Mouse (Mus musculus): ENCODE measurements around the gene Cdyl. TPM values are rescaled to one million over a fixed set of nuclear protein-coding genes. Genes with fewer than 3 reads are reported as not detected.

Cdyl gene
- polyA plus RNA-seq, 1 experiment from 2014 or later, result 6.1 TPM

DNA sequence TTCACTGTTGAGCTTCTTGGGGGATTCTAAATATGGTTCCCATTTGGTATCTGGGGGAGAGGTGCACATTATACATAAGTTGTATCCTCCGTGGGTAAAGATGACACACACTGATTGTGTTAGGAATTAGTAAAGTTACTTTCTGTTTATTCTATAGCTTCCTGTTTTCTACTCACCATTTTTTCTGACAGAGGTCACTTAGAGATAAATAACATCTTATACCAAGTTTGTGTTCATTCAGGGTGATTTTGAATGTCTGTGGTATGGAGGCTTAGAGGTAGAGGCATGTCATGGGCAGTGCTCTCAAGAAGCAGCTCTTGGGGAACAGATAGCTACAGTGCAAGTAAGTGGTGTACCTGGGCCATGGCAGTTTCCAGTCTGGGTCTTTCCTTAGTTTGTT is 83.6 kb downstream of the Cdyl start:
- H3K4me3 ChIP-seq, result peak overlapping the region; percentile 91
- 81% methylated on average over 1 of the region's 1 CpGs for WGBS
- no peak for ATAC-seq (ENCODE audit: low read depth)

DNA sequence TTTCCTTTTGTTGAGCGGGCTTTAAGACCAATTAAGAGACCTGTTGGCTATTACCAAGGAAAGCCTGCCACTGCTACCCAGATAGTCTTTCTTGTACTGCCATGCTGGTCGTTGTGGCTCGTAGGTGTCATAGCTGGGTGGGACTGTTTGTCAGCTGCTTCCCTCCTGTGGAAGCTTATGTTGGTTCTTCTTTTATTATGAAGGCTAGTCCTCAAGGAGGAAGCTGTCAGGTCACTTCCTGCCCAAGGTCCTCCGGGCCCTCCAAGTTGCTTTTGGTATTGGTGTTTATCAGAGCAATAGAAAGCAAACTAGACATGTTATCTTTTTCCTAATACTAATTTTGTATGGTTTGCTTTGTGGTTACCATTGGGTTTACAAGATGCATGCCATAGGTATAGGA is 89.6 kb downstream of the Cdyl start:
- Histone ChIP-seq H3K4me1 (replicated peaks) (peaks cover 6% of the 10 kb centered on the region; the same call in 1 of the 2 replicates), H3K9ac (no peak overlapping the region), H3K27ac (replicated peaks) (no peak overlapping the region), H3K27me3 (no peaks in the 10 kb centered on the region), H3K36me3 (no peaks in the 10 kb centered on the region), H3K4me2 (no peak overlapping the region), H3K4me3 (no peak overlapping the region), H3K9me3 (peaks cover 24% of the 10 kb centered on the region; the same call in 1 of the 2 replicates)
- ATAC-seq (ENCODE audit: low read depth), result no peak
- 87% methylated on average over 4 of the region's 4 CpGs for WGBS

More for the DNA sequence above, 83.6 kb downstream of the Cdyl start:
- Histone ChIP-seq H3K36me3 (no peaks in the 10 kb centered on the region), H3K9me3 (peaks cover 19% of the 10 kb centered on the region; the same call in 1 of the 2 replicates), H3K4me2 (peak overlapping the region; percentile 80), H3K27ac (replicated peaks) (no peak overlapping the region), H3K27me3 (peaks cover 28% of the 10 kb centered on the region), H3K9ac (no peak overlapping the region), H3K4me1 (replicated peaks) (peaks cover 23% of the 10 kb centered on the region)

DNA sequence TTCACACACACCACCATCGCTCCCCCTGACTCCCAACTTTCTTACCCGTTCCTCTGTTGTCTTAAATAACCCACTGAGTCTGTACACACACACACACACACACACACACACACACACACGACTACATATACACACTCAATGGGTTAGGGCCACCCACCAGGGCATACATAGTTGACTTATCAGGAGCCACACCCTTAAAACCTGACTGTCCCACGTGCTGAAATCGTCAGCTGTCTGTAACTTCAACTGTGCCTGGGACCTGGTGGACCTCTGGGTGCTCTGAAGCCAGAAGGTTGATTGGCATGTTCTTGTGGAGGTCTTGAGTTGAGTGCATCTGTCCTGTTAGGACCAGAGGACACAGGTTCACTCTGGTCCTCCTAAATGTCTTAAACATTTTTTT is 90.0 kb downstream of the Cdyl start:
- Histone ChIP-seq H3K4me2 (no peak overlapping the region), H3K27ac (replicated peaks) (no peak overlapping the region), H3K9me3 (peaks cover 24% of the 10 kb centered on the region; the same call in 1 of the 2 replicates), H3K9ac (no peak overlapping the region), H3K36me3 (no peaks in the 10 kb centered on the region), H3K27me3 (no peaks in the 10 kb centered on the region), H3K4me1 (replicated peaks) (peaks cover 9% of the 10 kb centered on the region; the same call in 1 of the 2 replicates), H3K4me3 (no peak overlapping the region)
- 86% methylated on average over 5 of the region's 5 CpGs for WGBS
- ATAC-seq (ENCODE audit: low read depth), result no peak

DNA sequence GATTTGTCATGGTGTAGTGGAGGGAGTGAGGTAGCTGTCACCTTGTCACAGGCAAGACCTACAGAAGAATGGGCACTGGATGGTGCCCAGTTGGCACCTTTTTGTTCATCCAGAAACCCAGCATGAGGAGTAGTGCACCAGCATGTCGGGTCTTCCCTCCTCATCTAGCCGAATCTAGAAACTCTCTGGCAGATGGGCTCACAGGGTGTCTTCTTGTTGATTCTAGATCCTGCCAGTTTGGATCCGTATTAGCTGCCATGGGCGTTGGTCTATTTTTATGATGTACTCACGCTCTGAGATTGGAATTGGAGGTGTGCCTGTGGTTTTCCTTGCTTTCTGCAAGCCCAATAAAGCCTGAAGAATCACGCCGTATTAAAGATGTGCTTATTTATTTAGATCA is 92.4 kb downstream of the Cdyl start:
- H3K36me3 ChIP-seq, result no peaks in the 10 kb centered on the region
- no peaks in the 10 kb centered on the region for H3K27me3 ChIP-seq
- no peak overlapping the region for H3K4me2 ChIP-seq
- H3K4me3 ChIP-seq, result no peak overlapping the region
- WGBS, result 91% methylated on average over 7 of the region's 7 CpGs
- 0 out of 2 replicates have a peak, but pooled peaks cover 9% of the 10 kb centered on the region for H3K9me3 ChIP-seq
- peaks cover 18% of the 10 kb centered on the region; the same call in 1 of the 2 replicates for H3K4me1 ChIP-seq (replicated peaks)
- no peak overlapping the region for H3K9ac ChIP-seq
- no peak for ATAC-seq (ENCODE audit: low read depth)
- no peak overlapping the region for H3K27ac ChIP-seq (replicated peaks)

DNA sequence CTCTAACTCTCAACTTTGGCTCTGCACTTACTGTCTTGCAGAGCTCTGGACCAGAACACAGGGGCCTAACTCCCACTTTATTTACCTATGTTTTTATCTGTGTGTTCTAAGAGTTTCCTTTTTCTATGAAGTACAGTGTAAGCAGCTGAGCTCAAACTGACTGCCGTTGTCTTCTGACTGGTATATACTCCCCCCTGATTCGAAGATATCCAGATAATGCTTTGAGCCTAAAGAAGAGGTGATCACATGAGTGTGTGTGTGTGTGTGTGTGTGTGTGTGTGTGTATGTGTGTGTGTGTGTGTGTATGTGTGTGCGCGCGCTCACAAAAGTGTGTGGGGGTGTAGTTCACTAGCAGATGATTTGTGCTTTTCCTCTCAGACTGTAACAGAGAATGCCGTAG is 95.4 kb downstream of the Cdyl start:
- Histone ChIP-seq H3K9me3 (no peaks in the 10 kb centered on the region), H3K36me3 (no peaks in the 10 kb centered on the region), H3K4me1 (replicated peaks) (peaks cover 18% of the 10 kb centered on the region; the same call in 1 of the 2 replicates), H3K4me3 (no peak overlapping the region), H3K9ac (no peak overlapping the region), H3K27me3 (no peaks in the 10 kb centered on the region), H3K4me2 (no peak overlapping the region), H3K27ac (replicated peaks) (no peak overlapping the region)
- WGBS, result 96% methylated on average over 6 of the region's 6 CpGs
- ATAC-seq (ENCODE audit: low read depth), result no peak

- Histone ChIP-seq H3K4me2 (no peak overlapping the region), H3K36me3 (no peaks in the 10 kb centered on the region), H3K27me3 (no peaks in the 10 kb centered on the region), H3K9ac (no peak overlapping the region), H3K9me3 (no peaks in the 10 kb centered on the region), H3K4me3 (no peak overlapping the region), H3K4me1 (replicated peaks) (peaks cover 18% of the 10 kb centered on the region; the same call in 1 of the 2 replicates), H3K27ac (replicated peaks) (no peak overlapping the region)
- 51% methylated on average over 8 of the region's 8 CpGs for WGBS
- no peak for ATAC-seq (ENCODE audit: low read depth)
These were observed 96.1 kb downstream of the Cdyl start for GRCm38 (mm10) chr13:35755655-35756283.

- Histone ChIP-seq H3K4me2 (no peak overlapping the region), H3K9ac (no peak overlapping the region), H3K27ac (replicated peaks) (no peak overlapping the region), H3K27me3 (no peaks in the 10 kb centered on the region), H3K36me3 (no peaks in the 10 kb centered on the region), H3K4me3 (no peak overlapping the region), H3K4me1 (replicated peaks) (peaks cover 18% of the 10 kb centered on the region; the same call in 1 of the 2 replicates), H3K9me3 (no peaks in the 10 kb centered on the region)
- ATAC-seq (ENCODE audit: low read depth), result no peak
- WGBS, result 89% methylated on average over 21 of the region's 21 CpGs
These were observed 97.0 kb downstream of the Cdyl start for GRCm38 (mm10) chr13:35756393-35757338.

DNA sequence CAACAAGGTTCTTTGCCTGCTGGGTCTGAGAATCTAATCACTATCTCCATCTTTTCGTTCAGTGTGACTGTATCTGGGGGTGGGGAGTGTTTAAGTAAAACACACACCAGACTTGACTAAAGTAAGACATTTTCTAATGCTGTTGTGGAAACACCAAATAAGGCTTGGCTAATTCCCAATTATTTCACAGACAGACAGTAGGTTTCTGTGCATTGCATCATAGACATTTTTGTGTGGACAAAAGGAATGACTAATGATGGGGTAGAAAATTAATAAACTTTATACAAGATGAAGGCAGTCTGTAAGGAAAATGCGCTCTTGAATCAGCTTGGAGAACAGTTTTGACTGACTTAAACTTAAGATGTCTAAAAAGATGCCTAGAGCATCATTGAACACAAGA is 100.7 kb downstream of the Cdyl start:
- H3K4me3 ChIP-seq, result no peak overlapping the region
- H3K9me3 ChIP-seq, result no peaks in the 10 kb centered on the region; the same call in 1 of the 2 replicates
- H3K4me1 ChIP-seq (replicated peaks), result peaks cover 10% of the 10 kb centered on the region
- H3K27me3 ChIP-seq, result no peaks in the 10 kb centered on the region
- no peak overlapping the region for H3K27ac ChIP-seq (replicated peaks)
- WGBS, result 95% methylated on average over 2 of the region's 2 CpGs
- H3K36me3 ChIP-seq, result no peaks in the 10 kb centered on the region
- no peak overlapping the region for H3K4me2 ChIP-seq
- no peak overlapping the region for H3K9ac ChIP-seq
- ATAC-seq (ENCODE audit: low read depth), result no peak

DNA sequence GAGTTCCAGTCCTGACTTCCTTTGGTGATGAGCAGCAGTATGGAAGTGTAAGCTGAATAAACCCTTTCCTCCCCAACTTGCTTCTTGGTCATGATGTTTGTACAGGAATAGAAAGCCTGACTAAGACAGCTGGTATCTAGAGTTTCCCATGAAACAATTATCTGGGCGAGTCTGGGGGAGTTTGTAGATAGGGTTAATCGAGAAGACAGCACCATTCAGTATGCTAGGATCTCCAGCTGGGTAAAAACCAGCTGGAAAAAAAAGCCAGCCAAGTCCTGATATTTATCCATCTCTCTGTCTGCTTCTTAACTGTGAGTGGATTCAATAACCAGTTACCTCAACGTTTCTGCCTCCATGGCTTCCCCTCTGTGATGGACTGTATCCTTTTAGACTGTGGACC is 104.9 kb downstream of the Cdyl start:
- Histone ChIP-seq H3K9me3 (no peaks in the 10 kb centered on the region; the same call in 1 of the 2 replicates), H3K27ac (replicated peaks) (no peak overlapping the region), H3K36me3 (no peaks in the 10 kb centered on the region), H3K4me3 (no peak overlapping the region), H3K4me1 (replicated peaks) (peaks cover 9% of the 10 kb centered on the region), H3K27me3 (no peaks in the 10 kb centered on the region), H3K9ac (no peak overlapping the region), H3K4me2 (no peak overlapping the region)
- ATAC-seq (ENCODE audit: low read depth), result no peak
- WGBS, result 68% methylated on average over 3 of the region's 3 CpGs

DNA sequence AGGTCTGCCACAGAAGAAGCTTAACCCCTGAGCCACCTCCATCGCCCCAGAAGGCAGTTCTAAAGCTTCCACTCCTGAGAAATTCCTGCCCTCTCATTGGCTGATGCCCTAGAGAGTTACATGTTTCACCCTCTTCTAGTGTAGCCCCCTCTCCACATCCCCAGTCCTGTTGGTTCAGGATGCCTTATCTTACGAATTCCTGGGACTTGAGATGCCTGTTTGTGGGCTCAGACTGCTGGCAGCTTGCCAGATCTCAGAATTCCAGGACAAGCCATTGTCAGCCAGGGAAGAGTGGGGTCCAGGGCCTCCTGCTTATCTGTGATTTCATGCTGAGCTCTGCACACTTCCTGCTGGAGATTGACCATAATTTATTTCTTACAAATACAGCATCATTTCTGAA is 106.2 kb downstream of the Cdyl start:
- no peaks in the 10 kb centered on the region for H3K36me3 ChIP-seq
- no peak for ATAC-seq (ENCODE audit: low read depth)
- WGBS, result 30% methylated on average over 2 of the region's 2 CpGs
- no peak overlapping the region for H3K4me3 ChIP-seq
- no peak overlapping the region for H3K27ac ChIP-seq (replicated peaks)
- no peaks in the 10 kb centered on the region for H3K27me3 ChIP-seq
- no peak overlapping the region for H3K4me2 ChIP-seq
- H3K9ac ChIP-seq, result no peak overlapping the region
- no peaks in the 10 kb centered on the region; the same call in 1 of the 2 replicates for H3K9me3 ChIP-seq
- H3K4me1 ChIP-seq (replicated peaks), result peaks cover 9% of the 10 kb centered on the region

- no peaks in the 10 kb centered on the region for H3K9me3 ChIP-seq
- H3K4me1 ChIP-seq (replicated peaks), result peaks cover 13% of the 10 kb centered on the region
- WGBS, result 49% methylated on average over 2 of the region's 2 CpGs
- no peak overlapping the region for H3K4me3 ChIP-seq
- H3K9ac ChIP-seq, result no peak overlapping the region
- no peak overlapping the region for H3K4me2 ChIP-seq
- no peaks in the 10 kb centered on the region for H3K36me3 ChIP-seq
- ATAC-seq (ENCODE audit: low read depth), result no peak
- no peak overlapping the region for H3K27ac ChIP-seq (replicated peaks)
- no peaks in the 10 kb centered on the region for H3K27me3 ChIP-seq
These were observed 110.0 kb downstream of the Cdyl start for GRCm38 (mm10) chr13:35769673-35770072.

- H3K4me1 ChIP-seq (replicated peaks), result peaks cover 10% of the 10 kb centered on the region
These were observed 110.8 kb downstream of the Cdyl start for GRCm38 (mm10) chr13:35770421-35770820.

More at GRCm38 (mm10) chr13:35770421-35770820, 110.8 kb downstream of the Cdyl start:
- no peaks in the 10 kb centered on the region for H3K9me3 ChIP-seq
- H3K36me3 ChIP-seq, result no peaks in the 10 kb centered on the region
- no peaks in the 10 kb centered on the region for H3K27me3 ChIP-seq
- H3K9ac ChIP-seq, result no peak overlapping the region
- no peak for ATAC-seq (ENCODE audit: low read depth)
- WGBS, result 86% methylated on average over 9 of the region's 9 CpGs
- no peak overlapping the region for H3K4me2 ChIP-seq
- no peak overlapping the region for H3K27ac ChIP-seq (replicated peaks)
- no peak overlapping the region for H3K4me3 ChIP-seq

Data from neural tube, embryonic 13.5 days (tissue).